Mouse (Mus musculus): ENCODE measurements around the gene Gtf2a1.

DNA sequence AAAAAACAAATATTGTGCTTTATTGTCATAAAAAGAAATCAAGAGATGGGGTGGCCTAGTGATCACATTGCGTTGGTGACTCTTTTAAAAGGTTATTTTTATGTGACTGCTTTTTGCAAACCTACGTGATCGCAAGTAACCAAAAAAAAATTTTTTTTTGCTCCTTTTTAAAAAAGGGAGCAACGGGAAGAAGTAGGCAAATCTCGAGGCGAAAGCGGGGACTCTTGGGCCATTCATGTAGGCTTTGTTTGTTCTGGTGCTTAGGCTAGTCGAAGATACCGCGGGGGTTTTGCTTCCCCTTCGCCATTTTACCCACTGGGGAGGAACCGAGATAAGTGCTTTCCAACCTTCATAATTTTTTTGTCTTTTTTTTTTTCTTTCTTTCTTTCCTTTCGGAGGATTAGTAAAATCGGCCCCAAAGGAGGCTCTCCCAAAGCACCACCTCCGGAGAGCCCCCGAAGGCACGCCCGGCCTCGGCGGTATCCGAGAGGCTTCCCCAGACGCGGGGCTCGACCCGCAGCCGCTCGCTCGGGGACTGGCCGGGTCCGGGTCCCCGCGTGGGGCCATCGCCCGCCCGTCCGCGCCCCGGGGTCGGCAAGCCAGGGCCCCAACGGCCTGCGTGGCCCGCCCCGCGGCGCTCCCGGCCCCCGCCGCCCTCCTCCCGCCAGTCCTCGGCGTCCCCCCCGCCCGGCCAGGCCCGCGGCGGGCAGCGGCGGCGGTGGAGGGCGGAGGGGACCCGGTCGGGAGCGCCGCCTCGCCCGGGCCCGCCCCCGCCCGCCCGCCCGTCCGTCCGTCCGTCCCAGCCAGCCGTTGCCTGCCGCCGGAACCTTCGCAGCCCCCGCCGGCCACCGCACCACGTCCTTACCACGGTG lies 1.4 kb downstream of the Gtf2a1 start:
- TF ChIP-seq POLR2A (IDR thresholded peaks at IDR 0.05; ENCODE audit: control insufficient read depth, low read depth, low read length) (no peak), CTCF (IDR thresholded peaks at IDR 0.05; ENCODE audit: control insufficient read depth, insufficient read depth, insufficient replicate concordance, low read depth, low read length) (no peak)

Data from testis, adult 2 months (tissue).